Mouse (Mus musculus): ENCODE data around the gene Mpped2.

Gene Mpped2

GRCm38 (mm10) chr2:106745364-106745763 lies 52.3 kb downstream of the Mpped2 start:
- DNase-seq (ENCODE audit: low read depth, low spot score) = no peak

GRCm38 (mm10) chr2:106746211-106746610 lies 53.1 kb downstream of the Mpped2 start:
- DNase-seq (ENCODE audit: low read depth, low spot score) = no peak

DNA sequence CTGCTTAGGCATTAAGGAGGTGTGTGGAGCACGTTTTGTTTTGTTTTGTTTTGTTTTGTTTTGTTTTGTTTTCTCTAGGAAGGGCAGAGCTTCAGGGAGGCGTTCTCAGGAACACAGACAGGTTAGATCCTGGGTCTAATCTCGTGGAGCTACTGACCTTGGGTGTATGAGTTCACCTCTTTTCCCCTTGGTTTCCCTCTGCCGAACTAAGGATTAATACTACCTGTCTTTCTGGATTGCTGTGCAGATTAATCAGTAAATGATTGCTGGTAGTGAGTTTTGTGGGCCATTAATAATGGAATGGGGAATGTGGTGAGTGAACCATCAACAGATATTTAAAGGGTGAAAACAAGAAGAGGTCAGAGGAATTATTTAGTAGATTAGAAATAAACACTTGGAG lies 53.8 kb downstream of the Mpped2 start:
- no peak for DNase-seq (ENCODE audit: low read depth, low spot score)

- no peak for DNase-seq (ENCODE audit: low read depth, low spot score)
Measured at GRCm38 (mm10) chr2:106747342-106747741, 54.3 kb downstream of the Mpped2 start.

DNA sequence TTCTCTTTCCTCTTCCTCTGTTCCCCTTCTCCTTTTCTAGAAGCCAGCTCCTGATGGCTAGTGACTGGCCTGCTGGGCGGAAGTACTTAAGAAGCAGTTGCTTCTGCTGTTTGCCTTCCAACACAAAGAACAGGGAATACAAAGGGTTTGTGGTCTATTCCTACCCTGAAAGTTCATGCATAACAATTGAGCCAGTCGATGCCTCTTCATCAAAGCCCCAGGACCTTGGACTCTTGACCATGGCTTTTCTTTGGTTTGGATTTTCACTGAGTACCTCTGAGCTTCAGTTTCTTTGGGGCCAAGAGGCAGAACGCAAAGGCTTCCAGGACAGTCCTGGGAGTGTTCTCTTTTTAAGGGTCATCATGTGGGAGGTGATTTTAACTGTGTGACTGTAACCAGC lies 57.8 kb downstream of the Mpped2 start:
- DNase-seq (ENCODE audit: low read depth, low spot score) = no peak

GRCm38 (mm10) chr2:106753703-106754102 lies 60.6 kb downstream of the Mpped2 start:
- no peak for DNase-seq (ENCODE audit: low read depth, low spot score)

- DNase-seq (ENCODE audit: low read depth, low spot score) = no peak
Measured at GRCm38 (mm10) chr2:106754696-106755095, 61.6 kb downstream of the Mpped2 start.

DNA sequence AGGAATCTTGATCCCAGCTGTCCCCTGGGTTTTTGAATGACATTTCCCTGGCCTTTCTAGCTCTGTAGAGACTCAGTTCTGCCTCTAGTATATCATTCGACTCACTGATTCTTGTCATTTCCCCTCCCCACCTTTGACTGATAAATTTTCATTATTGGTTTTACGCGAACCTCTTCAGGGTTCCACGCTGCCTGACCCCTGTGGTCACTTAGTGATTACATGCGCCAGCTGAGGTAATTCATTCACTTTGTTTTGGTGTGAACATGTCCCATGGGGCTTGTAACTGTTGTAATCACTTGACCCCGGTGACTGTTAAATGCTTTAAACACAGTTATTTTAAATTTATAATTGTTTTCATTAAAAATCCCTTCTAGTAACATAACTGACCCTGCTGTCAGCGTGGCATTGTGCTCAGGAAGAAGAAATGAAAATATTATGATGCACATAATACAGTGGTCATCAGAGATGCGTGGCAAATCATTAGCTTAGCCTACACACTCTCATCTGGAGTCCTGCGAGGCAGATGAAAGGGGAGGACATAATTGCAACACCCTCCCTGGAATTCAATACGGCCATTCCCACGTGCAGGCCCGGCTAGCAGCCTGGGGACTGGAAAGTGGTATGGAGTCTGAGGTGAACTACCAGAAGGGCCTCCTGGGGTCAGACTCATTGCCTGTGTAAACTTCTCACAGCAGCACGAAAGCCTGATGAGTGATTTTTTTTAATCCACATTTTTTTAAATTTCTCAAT lies 63.5 kb downstream of the Mpped2 start:
- DNase-seq (ENCODE audit: low read depth, low spot score) = peak; percentile 46

DNA sequence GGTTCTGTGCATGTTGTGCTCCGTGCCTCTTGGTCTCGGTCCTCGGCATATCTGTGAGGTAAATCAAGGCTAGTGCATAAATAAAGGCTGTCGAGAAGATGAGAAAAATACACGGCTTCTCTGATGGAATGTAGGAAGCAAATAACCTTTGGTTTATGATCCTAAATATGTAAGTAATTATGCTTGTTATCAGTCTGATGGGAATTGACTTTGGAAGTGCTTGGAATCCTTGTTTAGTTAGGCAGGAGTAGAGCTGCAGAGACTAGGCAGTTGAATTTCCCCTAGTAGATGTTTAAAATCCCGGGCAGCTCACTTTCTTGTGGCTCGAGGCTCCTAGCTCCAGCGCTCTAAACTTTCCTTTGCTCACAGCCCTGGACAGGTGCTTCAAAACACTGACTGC lies 69.9 kb downstream of the Mpped2 start:
- no peak for DNase-seq (ENCODE audit: low read depth, low spot score)

GRCm38 (mm10) chr2:106769236-106769635 lies 76.2 kb downstream of the Mpped2 start:
- no peak for DNase-seq (ENCODE audit: low read depth, low spot score)

DNA sequence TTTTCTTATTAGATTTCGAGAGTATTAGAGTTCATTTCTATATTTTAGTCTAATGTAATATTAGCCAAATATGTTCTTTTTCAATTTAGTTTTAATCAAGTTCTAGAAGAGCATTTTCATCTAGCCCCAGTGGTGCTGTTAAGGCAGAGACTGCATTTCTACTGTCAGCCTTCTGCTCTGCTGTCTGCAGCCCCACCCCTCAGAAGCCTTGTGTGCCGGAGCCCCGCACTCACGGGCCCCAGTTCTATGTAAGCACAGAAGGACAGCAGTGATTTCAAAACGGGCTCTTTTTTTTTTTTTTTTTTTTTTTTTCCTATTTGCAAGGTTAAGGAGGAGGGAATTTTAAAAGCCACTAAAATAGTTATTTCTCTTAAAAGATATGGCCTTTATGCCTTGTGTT lies 79.6 kb downstream of the Mpped2 start:
- no peak for DNase-seq (ENCODE audit: low read depth, low spot score)

GRCm38 (mm10) chr2:106774251-106775196 lies 81.5 kb downstream of the Mpped2 start:
- DNase-seq (ENCODE audit: low read depth, low spot score) = no peak

- DNase-seq (ENCODE audit: low read depth, low spot score) = no peak
Measured at GRCm38 (mm10) chr2:106775994-106776393, 82.9 kb downstream of the Mpped2 start.

- DNase-seq (ENCODE audit: low read depth, low spot score) = no peak
Measured at GRCm38 (mm10) chr2:106778861-106779516, 85.9 kb downstream of the Mpped2 start.

DNA sequence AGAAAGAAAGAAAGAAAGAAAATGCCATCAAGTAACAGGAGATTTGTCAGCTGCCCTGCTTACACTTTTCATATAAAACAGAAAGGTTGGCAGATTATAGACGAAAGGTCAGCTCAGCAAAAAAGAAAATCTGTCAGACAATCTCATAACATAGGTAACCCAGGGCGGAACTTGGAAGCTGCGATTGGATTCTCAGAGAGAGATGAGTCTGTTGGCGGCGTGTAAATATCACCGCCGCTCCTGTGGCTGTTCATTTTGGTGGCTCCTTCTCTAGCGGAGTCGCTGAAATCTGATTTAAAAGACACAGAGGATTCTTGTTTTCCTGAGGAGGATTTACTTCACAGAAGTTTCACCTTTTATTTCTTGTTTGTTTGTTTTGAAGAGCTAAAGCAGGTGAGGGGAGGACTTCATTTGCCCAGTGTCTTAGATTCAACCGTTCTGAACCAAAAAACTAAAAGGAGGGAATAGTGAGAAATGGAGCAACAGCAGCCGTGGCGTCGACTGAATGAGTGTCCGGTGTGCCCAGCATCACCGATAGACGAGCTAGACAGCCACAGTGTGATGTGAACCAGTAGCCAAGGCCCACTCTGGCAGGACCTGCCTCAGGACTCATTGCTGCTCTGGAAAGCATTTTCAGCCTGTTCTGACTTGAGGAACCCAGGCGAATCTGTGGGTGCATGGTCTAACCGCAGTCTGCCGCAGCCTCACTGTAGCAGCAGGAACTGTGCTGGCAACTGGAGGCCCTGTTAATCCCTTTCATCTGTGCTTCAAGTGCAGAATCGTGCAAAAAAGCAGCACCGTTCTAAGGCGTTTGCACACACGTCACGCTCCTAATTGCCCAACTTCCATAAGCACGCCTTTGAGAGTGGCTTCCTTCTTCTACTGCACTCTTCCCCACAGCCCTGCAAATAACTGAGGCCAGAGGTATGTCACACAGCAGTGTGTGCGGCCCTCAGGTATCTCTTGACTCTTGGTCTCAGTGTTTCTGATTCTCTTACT lies 88.4 kb downstream of the Mpped2 start:
- DNase-seq (ENCODE audit: low read depth, low spot score) = no peak

DNA sequence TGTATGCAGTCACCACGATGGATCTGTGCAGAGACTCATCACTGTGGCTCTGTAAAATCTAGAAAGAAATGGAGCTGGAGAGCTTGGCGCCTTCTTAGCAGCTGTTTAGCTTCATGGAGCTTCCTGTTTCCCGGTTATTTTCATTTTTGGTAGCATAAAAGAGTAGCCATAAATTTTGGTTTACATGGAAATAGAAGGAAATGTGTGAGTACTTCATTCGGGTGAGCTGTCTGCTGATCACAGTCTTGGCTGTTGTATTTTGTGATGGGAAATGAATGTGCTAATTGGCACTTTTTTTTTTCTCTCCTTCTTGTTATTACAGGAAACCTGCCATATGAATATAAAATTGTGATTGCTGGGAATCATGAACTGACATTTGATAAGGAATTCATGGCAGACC lies 90.2 kb downstream of the Mpped2 start:
- no peak for DNase-seq (ENCODE audit: low read depth, low spot score)

DNA sequence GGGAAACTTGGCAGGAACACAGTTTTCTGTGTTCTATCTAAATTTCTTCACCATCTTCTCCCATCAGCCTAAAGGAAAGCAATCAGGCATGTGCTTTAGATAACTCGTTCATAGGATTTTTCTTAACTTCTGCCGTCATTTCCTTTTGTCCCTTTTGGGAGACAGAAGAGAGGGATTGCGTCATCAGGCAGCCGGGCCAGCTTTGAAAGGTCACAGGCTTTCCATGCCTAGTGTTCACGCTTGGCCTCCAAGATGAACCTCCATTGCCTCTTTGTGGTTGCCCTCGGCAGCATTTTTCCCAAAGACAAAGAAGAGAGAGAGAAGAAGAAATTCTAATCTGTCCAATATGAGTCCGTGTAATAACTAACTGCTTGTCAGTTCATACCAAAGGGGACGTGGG lies 95.0 kb downstream of the Mpped2 start:
- no peak for DNase-seq (ENCODE audit: low read depth, low spot score)

GRCm38 (mm10) chr2:106788573-106788972 lies 95.5 kb downstream of the Mpped2 start:
- no peak for DNase-seq (ENCODE audit: low read depth, low spot score)

DNA sequence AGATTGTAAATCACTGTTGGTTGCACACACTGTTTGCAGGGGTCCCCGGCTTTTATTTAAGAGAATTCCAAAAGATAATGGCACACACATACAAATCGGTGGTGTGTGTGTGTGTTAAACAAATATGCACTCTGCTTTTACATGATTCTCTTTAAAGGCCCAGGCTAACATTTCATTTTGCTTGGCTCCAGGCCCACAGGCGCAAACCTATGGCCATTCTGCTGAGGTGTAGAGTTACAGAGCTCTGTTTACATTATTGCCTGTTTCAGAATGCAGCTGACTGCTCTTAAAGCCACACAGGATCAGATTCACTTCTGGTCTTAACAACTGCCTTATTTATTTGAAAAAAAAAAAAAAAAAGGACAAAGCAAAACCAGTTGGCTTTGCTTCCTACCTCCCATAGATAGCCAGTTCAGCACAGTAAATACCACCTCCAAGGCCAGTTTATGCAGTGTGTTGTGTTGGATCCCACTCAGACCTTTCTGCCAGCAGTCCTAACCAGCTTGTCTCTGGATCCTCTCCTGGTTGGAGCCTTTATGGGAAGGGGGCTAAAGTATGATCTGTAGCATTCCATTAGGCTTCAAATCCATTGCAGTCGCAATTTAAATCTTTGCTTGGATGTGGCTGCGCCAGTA lies 96.7 kb downstream of the Mpped2 start:
- DNase-seq (ENCODE audit: low read depth, low spot score) = peak; percentile 76

GRCm38 (mm10) chr2:106790329-106790701 lies 97.2 kb downstream of the Mpped2 start:
- no peak for DNase-seq (ENCODE audit: low read depth, low spot score)

DNA sequence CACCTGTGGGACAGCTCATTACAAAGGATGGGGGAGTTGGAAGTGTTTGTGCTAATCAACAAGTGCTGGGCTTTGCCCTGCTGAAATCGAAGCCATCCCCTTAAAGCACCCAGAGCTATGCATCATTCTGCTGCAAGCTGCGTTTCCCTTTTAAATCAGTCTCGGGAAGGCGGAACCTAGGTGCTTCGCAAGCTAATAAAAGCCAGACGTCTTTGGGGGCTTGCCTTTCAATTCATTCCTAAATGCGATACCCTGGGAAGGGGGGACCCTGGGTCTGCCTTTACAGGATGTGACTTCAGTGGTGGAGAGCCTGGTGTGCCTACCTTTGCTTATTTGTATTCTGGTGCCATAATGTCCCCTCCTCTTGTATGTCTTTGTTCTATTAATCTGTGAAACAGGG lies 103.2 kb downstream of the Mpped2 start:
- DNase-seq (ENCODE audit: low read depth, low spot score) = peak; percentile 92
